Comparison of ENCODE assay signal across 24 mouse cellular contexts in genomic region chr14:34289259-34290015, GRCm38 (mm10).
"Had no signal": no experiment of that assay in that cellular context is flagged by ENCODE, and none has a peak within 500 bp of the region (broad histone marks: within the 10 kb centered on the region; RNA-seq: fewer than 3 reads in every experiment).

No protein-coding gene starts in this region.

- H3K9me3 ChIP-seq: heart, embryonic 10.5 days; heart, embryonic 13.5 days; heart, embryonic 15.5 days; hindbrain, embryonic 13.5 days; hindbrain, embryonic 15.5 days; limb, embryonic 13.5 days; limb, embryonic 15.5 days; liver, embryonic 12.5 days had no signal

- H3K27ac ChIP-seq: gastrocnemius, adult 2 months; heart, embryonic 10.5 days; heart, embryonic 13.5 days; heart, embryonic 15.5 days; hindbrain, embryonic 13.5 days; hindbrain, embryonic 15.5 days; hindbrain, postnatal 0 days; layer of hippocampus, adult 2 months; limb, embryonic 13.5 days; limb, embryonic 15.5 days; liver, embryonic 12.5 days; liver, embryonic 14.5 days had no signal

- H3K36me3 ChIP-seq: heart, embryonic 10.5 days; heart, embryonic 13.5 days; heart, embryonic 15.5 days; hindbrain, embryonic 13.5 days; hindbrain, embryonic 15.5 days; limb, embryonic 13.5 days; limb, embryonic 15.5 days; liver, embryonic 12.5 days had no signal

- H3K27me3 ChIP-seq: heart, embryonic 13.5 days; heart, embryonic 15.5 days; hindbrain, embryonic 13.5 days; hindbrain, embryonic 15.5 days; limb, embryonic 13.5 days; limb, embryonic 15.5 days; liver, embryonic 12.5 days had no signal

- H3K4me1 ChIP-seq: heart, embryonic 10.5 days; heart, embryonic 13.5 days; hindbrain, embryonic 13.5 days; hindbrain, embryonic 15.5 days; limb, embryonic 13.5 days; limb, embryonic 15.5 days; liver, embryonic 12.5 days had no signal

- DNase-seq: gastrocnemius, adult 2 months; gastrocnemius, postnatal 10 days; gastrocnemius, postnatal 25 days; heart, adult 18-20 months; heart, postnatal 14 days; heart, postnatal 36 days; kidney, adult 18-20 months; kidney, adult 8-10 months; kidney, postnatal 10 days; kidney, postnatal 25 days; kidney, postnatal 4 days; layer of hippocampus, postnatal 36 days; left cerebral cortex, postnatal 4 days had no signal

- H3K4me3 ChIP-seq: gastrocnemius, adult 2 months; heart, embryonic 10.5 days; heart, embryonic 13.5 days; heart, embryonic 15.5 days; hindbrain, embryonic 13.5 days; hindbrain, embryonic 15.5 days; layer of hippocampus, adult 2 months; limb, embryonic 13.5 days; limb, embryonic 15.5 days; liver, embryonic 12.5 days had no signal

- ATAC-seq: hindbrain, postnatal 0 days; liver, embryonic 12.5 days had no signal

- H3K4me2 ChIP-seq: heart, embryonic 13.5 days; heart, embryonic 15.5 days; hindbrain, embryonic 13.5 days; hindbrain, embryonic 15.5 days; limb, embryonic 13.5 days; limb, embryonic 15.5 days; liver, embryonic 12.5 days had no signal

- H3K9ac ChIP-seq: heart, embryonic 13.5 days; heart, embryonic 15.5 days; hindbrain, embryonic 13.5 days; hindbrain, embryonic 15.5 days; limb, embryonic 13.5 days; limb, embryonic 15.5 days; liver, embryonic 12.5 days; liver, embryonic 14.5 days had no signal
